Mouse (Mus musculus) kidney, adult 2 months (tissue): ENCODE measurements at regions not wholly inside any gene's neighbourhood (a gene's known extent, or its start where the extent isn't known, plus 50 kb on each side); places are given as distances from the start of the nearest gene placed in this dataset.

ENCODE experiments used
- DNase-seq: peaks from one replicate; pipeline ENCODE4 v3.0.0; 2021
- H3K27ac ChIP-seq: fragments of 200-500 bp; 2 replicates; pipeline ENCODE4 v1.5.1; 2012; ENCODE audit warnings: low read depth, low read length, control low read depth, inconsistent platforms; ENCODE audit not compliant: insufficient read depth
- H3K27me3 ChIP-seq: fragments of 200-500 bp; replicated peaks from 2 replicates; pipeline ENCODE4 v1.6.1; 2012; ENCODE audit warnings: mild to moderate bottlenecking, moderate library complexity, low read length, inconsistent platforms; ENCODE audit not compliant: control insufficient read depth, insufficient read depth
- H3K36me3 ChIP-seq: fragments of 200-500 bp; 2 replicates; pipeline ENCODE4 v1.6.1; 2012; ENCODE audit warnings: mild to moderate bottlenecking, moderate library complexity, low read length, inconsistent platforms; ENCODE audit not compliant: control insufficient read depth, insufficient read depth
- H3K4me1 ChIP-seq: fragments of 200-500 bp; 2 replicates; pipeline ENCODE4 v1.6.1; 2011; ENCODE audit warnings: low read length; ENCODE audit not compliant: control insufficient read depth, insufficient read depth
- H3K4me3 ChIP-seq: fragments of 200-500 bp; 2 replicates; pipeline ENCODE4 v1.5.1; 2011; ENCODE audit warnings: mild to moderate bottlenecking, low read depth, low read length, control low read depth; ENCODE audit not compliant: insufficient read depth
- CTCF ChIP-seq: fragments of 200-500 bp; conservative IDR thresholded peaks from 2 replicates; pipeline ENCODE4 v1.5.1; 2011; ENCODE audit warnings: low read depth, mild to moderate bottlenecking, control low read depth, low read length, moderate library complexity, mixed read lengths; ENCODE audit not compliant: insufficient read depth, insufficient read length
- POLR2A ChIP-seq: fragments of 200-500 bp; IDR thresholded peaks from one replicate; pipeline ENCODE4 v1.6.1; 2011; ENCODE audit warnings: low read depth, low read length, control low read depth
- WGBS: fragments of 180-500 bp; shearing (Covaris S2); methylation state at CpG from one replicate; pipeline ENCODE4 v1.1.7; 2018; 5-methylcytosine and 5-hydroxymethylcytosine counted together

DNA sequence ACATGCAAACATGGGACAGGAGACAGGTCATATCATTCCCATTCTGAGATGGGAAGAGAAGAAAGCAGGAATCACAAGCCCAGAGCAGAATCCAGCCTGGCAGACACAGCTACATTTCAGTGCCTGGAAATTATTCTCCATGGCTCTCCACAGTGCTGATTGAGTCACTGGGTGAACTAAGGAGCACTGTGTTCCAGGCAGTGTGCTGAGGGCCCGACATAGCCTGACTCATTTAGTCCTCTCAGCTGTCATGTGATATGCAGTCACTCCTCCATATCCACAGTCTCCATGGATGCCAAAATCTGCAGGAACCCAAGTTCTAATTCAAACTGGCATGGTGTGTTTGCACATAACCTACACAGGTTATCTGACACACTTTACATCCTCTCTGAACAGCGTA lies 90.1 kb upstream of the Tnfsf11 start:
- WGBS: 63% methylated on average over 2 of the region's 2 CpGs

GRCm38 (mm10) chr14:78395631-78396030 lies 87.8 kb upstream of the Tnfsf11 start:
- WGBS: 89% methylated on average over 6 of the region's 6 CpGs
- H3K36me3 ChIP-seq: no peaks in the 10 kb centered on the region
- DNase-seq: no peak
- no peak overlapping the region for H3K27ac ChIP-seq
- no peaks in the 10 kb centered on the region for H3K4me1 ChIP-seq
- no peaks in the 10 kb centered on the region; the same call in 1 of the 2 replicates for H3K27me3 ChIP-seq
- TF ChIP-seq CTCF: no peak
- no peak for TF ChIP-seq POLR2A
- H3K4me3 ChIP-seq: no peak overlapping the region

More for the DNA sequence above, 90.1 kb upstream of the Tnfsf11 start:
- Histone ChIP-seq H3K27me3 (no peaks in the 10 kb centered on the region; the same call in 1 of the 2 replicates), H3K4me3 (no peak overlapping the region), H3K4me1 (no peaks in the 10 kb centered on the region), H3K36me3 (no peaks in the 10 kb centered on the region), H3K27ac (no peak overlapping the region)
- no peak for DNase-seq
- TF ChIP-seq CTCF: no peak
- no peak for TF ChIP-seq POLR2A

DNA sequence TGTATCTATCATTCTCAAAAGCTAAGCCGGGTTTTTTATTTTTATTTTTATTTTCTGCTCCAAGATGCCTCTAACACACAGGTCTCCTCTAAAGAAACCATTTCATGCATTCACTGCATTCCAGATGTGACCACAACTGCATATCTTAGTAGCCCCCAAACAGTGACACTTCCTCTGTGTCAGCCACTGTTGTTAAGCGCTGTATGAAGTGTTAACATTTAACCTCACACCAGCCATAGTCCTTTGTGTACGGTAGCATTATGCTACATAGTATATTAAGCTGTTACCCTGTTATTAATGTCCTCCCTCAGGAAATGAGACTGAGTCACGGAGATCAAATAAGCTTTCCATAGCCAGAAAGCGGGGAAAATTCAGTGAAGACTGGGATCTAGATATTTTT lies 79.2 kb upstream of the Tnfsf11 start:
- H3K36me3 ChIP-seq: no peaks in the 10 kb centered on the region
- H3K4me1 ChIP-seq: no peaks in the 10 kb centered on the region
- H3K4me3 ChIP-seq: no peak overlapping the region
- no peak for DNase-seq
- WGBS: 63% methylated on average over 5 of the region's 5 CpGs
- TF ChIP-seq POLR2A (no peak), CTCF (no peak)
- no peak overlapping the region for H3K27ac ChIP-seq
- H3K27me3 ChIP-seq: no peaks in the 10 kb centered on the region

- no peaks in the 10 kb centered on the region for H3K4me1 ChIP-seq
- 81% methylated on average over 1 of the region's 1 CpGs for WGBS
- TF ChIP-seq CTCF (no peak), POLR2A (no peak)
Measured at GRCm38 (mm10) chr14:78384370-78384769, 76.5 kb upstream of the Tnfsf11 start.

GRCm38 (mm10) chr14:78383256-78383709 lies 75.4 kb upstream of the Tnfsf11 start:
- Histone ChIP-seq H3K27me3 (no peaks in the 10 kb centered on the region), H3K27ac (peak overlapping the region; percentile 52), H3K4me1 (no peaks in the 10 kb centered on the region), H3K36me3 (no peaks in the 10 kb centered on the region), H3K4me3 (no peak overlapping the region)
- DNase-seq: peak; percentile 98
- TF ChIP-seq CTCF (no peak), POLR2A (no peak)
- 22% methylated on average over 8 of the region's 8 CpGs for WGBS

More at GRCm38 (mm10) chr14:78384370-78384769, 76.5 kb upstream of the Tnfsf11 start:
- no peaks in the 10 kb centered on the region for H3K27me3 ChIP-seq
- H3K27ac ChIP-seq: no peak overlapping the region
- no peaks in the 10 kb centered on the region for H3K36me3 ChIP-seq
- H3K4me3 ChIP-seq: no peak overlapping the region
- DNase-seq: no peak

DNA sequence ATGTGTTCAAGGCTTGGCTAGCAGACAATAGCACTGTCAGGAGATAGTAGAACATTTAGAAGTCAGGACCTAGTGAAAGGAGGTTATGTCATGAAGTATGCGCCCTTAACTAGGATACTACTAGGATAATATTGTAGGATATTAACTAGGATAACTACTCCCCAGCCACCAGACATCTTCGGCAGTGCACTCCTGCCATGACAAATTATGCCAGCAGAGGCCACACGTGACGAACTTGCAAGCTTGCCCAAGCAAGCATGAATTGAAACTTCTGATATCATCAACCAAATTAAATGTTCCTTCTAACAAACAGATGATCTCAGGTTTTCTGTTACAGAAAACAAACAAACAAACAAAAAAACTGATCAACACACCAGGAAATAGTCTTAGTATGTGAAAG lies 72.2 kb upstream of the Tnfsf11 start:
- H3K27ac ChIP-seq: no peak overlapping the region
- peak; percentile 46 for DNase-seq
- no peak overlapping the region for H3K4me3 ChIP-seq
- no peaks in the 10 kb centered on the region for H3K36me3 ChIP-seq
- no peaks in the 10 kb centered on the region for H3K27me3 ChIP-seq
- no peaks in the 10 kb centered on the region for H3K4me1 ChIP-seq
- TF ChIP-seq CTCF (no peak), POLR2A (no peak)
- 43% methylated on average over 4 of the region's 4 CpGs for WGBS

- H3K36me3 ChIP-seq: no peaks in the 10 kb centered on the region
- no peak for DNase-seq
- no peak overlapping the region for H3K27ac ChIP-seq
- no peaks in the 10 kb centered on the region for H3K4me1 ChIP-seq
- H3K27me3 ChIP-seq: no peaks in the 10 kb centered on the region
- WGBS: 76% methylated on average over 5 of the region's 5 CpGs
- no peak for TF ChIP-seq CTCF
- TF ChIP-seq POLR2A: no peak
- no peak overlapping the region for H3K4me3 ChIP-seq
Measured at GRCm38 (mm10) chr14:78376591-78376990, 68.7 kb upstream of the Tnfsf11 start.

GRCm38 (mm10) chr14:78375746-78376495 lies 68.1 kb upstream of the Tnfsf11 start:
- no peaks in the 10 kb centered on the region for H3K36me3 ChIP-seq
- no peak overlapping the region for H3K27ac ChIP-seq
- TF ChIP-seq CTCF (no peak), POLR2A (no peak)
- WGBS: 88% methylated on average over 3 of the region's 3 CpGs
- H3K4me1 ChIP-seq: no peaks in the 10 kb centered on the region
- no peaks in the 10 kb centered on the region for H3K27me3 ChIP-seq
- H3K4me3 ChIP-seq: no peak overlapping the region
- DNase-seq: no peak
